Comparison of ENCODE assay signal across 24 mouse cellular contexts in the genomic region with DNA sequence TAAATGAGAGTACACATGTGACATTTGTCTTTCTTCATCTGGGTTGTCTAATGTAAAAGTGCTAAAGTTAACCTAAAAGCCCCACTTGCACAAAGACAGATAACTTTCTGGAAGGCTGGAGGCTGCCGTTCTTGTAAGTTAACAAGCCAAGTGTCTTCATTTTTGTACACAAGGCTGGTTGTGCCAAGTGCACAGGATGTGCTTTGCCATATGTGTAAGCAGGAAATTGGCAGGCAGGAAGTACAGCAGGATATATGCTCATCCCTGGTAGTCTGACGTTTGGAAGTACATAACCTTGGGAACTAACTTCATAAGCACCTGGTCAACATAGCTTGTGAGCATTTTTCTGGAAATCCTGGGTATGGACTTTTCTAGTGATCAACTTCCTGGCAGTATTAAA. TPM values are rescaled to one million over a fixed set of nuclear protein-coding genes. Genes with fewer than 3 reads are reported as not detected.
A peak's percentile ranks its signal among the peaks of the same experiment; 100 is the strongest.
DNase-seq lines count a peak whose midpoint lies in the region; ATAC-seq and TF ChIP-seq lines count a peak whose summit lies in the region.
"Had no signal": no experiment of that assay in that cellular context is flagged by ENCODE, and none has a peak within 500 bp of the region (broad histone marks: within the 10 kb centered on the region; RNA-seq: fewer than 3 reads in every experiment).

No protein-coding gene starts in this region.

- H3K9ac ChIP-seq in forebrain, embryonic 13.5 days = no peak overlapping the region
- no peak overlapping the region for H3K9ac ChIP-seq in forebrain, embryonic 11.5 days (ENCODE audit: low read length)
- no peak overlapping the region for H3K9ac ChIP-seq in forebrain, embryonic 15.5 days (replicated peaks)
- no peak overlapping the region for H3K9ac ChIP-seq in forebrain, embryonic 16.5 days (replicated peaks; ENCODE audit: low read depth, low read length)
- H3K9ac ChIP-seq: embryonic facial prominence, embryonic 12.5 days had no signal

- H3K9me3 ChIP-seq in forebrain, embryonic 13.5 days (replicated peaks) = no peaks in the 10 kb centered on the region
- no peaks in the 10 kb centered on the region for H3K9me3 ChIP-seq in forebrain, embryonic 11.5 days (ENCODE audit: control insufficient read depth, low read length)
- no peaks in the 10 kb centered on the region for H3K9me3 ChIP-seq in forebrain, embryonic 15.5 days
- H3K9me3 ChIP-seq in forebrain, embryonic 10.5 days = no peaks in the 10 kb centered on the region
- H3K9me3 ChIP-seq in forebrain, embryonic 16.5 days (ENCODE audit: control insufficient read depth, low read length) = no peaks in the 10 kb centered on the region
- H3K9me3 ChIP-seq: embryonic facial prominence, embryonic 10.5 days; embryonic facial prominence, embryonic 12.5 days; G1E had no signal

- TF ChIP-seq CTCF in kidney, adult 2 months (conservative IDR thresholded peaks at IDR 0.05; ENCODE audit: insufficient read depth, insufficient read length, low read depth, low read length) = no peak

- H3K27ac ChIP-seq in forebrain, embryonic 13.5 days = no peak overlapping the region
- H3K27ac ChIP-seq in forebrain, embryonic 11.5 days (ENCODE audit: low read depth, low read length) = no peak overlapping the region
- H3K27ac ChIP-seq in forebrain, embryonic 15.5 days (replicated peaks) = no peak overlapping the region; the same call in 1 of the 2 replicates
- no peak overlapping the region for H3K27ac ChIP-seq in forebrain, embryonic 10.5 days
- H3K27ac ChIP-seq in forebrain, embryonic 16.5 days (ENCODE audit: low read length) = no peak overlapping the region
- H3K27ac ChIP-seq in kidney, adult 2 months (ENCODE audit: insufficient read depth, low read depth, low read length) = no peak overlapping the region
- H3K27ac ChIP-seq: embryonic facial prominence, embryonic 10.5 days; embryonic facial prominence, embryonic 12.5 days had no signal

- no peak for DNase-seq in forebrain, embryonic 11.5 days (ENCODE audit: low spot score)
- DNase-seq in forebrain, embryonic 10.5 days (ENCODE audit: extremely low spot score, low spot score) = no peak
- peak; percentile 7 for DNase-seq in brain, adult 2 months (ENCODE audit: low read depth, low spot score)
- DNase-seq in kidney, adult 2 months = no peak
- no peak for DNase-seq in frontal cortex, postnatal 14 days (ENCODE audit: low spot score in 2 of 2)
- DNase-seq: adrenal gland, adult 8-10 months; adrenal gland, postnatal 14 days; adrenal gland, postnatal 36 days; B cell, adult 2 months; cerebellum, adult 11-12 months; cerebellum, adult 2 months; cerebellum, adult 9-10 months; cerebellum, postnatal 10 days; cerebellum, postnatal 25 days had no signal

- 71% methylated on average over 2 of the region's 2 CpGs for WGBS in forebrain, embryonic 13.5 days
- 91% methylated on average over 2 of the region's 2 CpGs for WGBS in forebrain, embryonic 11.5 days
- 66% methylated on average over 2 of the region's 2 CpGs for WGBS in forebrain, embryonic 15.5 days
- 79% methylated on average over 2 of the region's 2 CpGs for WGBS in forebrain, embryonic 10.5 days
- 60% methylated on average over 2 of the region's 2 CpGs for WGBS in forebrain, embryonic 16.5 days
- 51% methylated on average over 2 of the region's 2 CpGs for WGBS in kidney, adult 2 months

- no peaks in the 10 kb centered on the region for H3K4me1 ChIP-seq in forebrain, embryonic 13.5 days
- no peaks in the 10 kb centered on the region for H3K4me1 ChIP-seq in forebrain, embryonic 11.5 days (replicated peaks; ENCODE audit: control insufficient read depth, insufficient read depth, low read length)
- H3K4me1 ChIP-seq in forebrain, embryonic 15.5 days = no peaks in the 10 kb centered on the region
- H3K4me1 ChIP-seq in forebrain, embryonic 10.5 days = no peaks in the 10 kb centered on the region
- no peaks in the 10 kb centered on the region for H3K4me1 ChIP-seq in forebrain, embryonic 16.5 days (replicated peaks; ENCODE audit: control insufficient read depth, insufficient read depth, low read length)
- no peaks in the 10 kb centered on the region for H3K4me1 ChIP-seq in kidney, adult 2 months (ENCODE audit: control insufficient read depth, insufficient read depth, low read length)
- H3K4me1 ChIP-seq: embryonic facial prominence, embryonic 10.5 days; embryonic facial prominence, embryonic 12.5 days had no signal

- H3K4me3 ChIP-seq in forebrain, embryonic 13.5 days = no peak overlapping the region
- no peak overlapping the region for H3K4me3 ChIP-seq in forebrain, embryonic 11.5 days (ENCODE audit: low read depth, low read length)
- no peak overlapping the region for H3K4me3 ChIP-seq in forebrain, embryonic 15.5 days
- no peak overlapping the region for H3K4me3 ChIP-seq in forebrain, embryonic 10.5 days
- no peak overlapping the region for H3K4me3 ChIP-seq in forebrain, embryonic 16.5 days (replicated peaks; ENCODE audit: low read length)
- H3K4me3 ChIP-seq in kidney, adult 2 months (ENCODE audit: insufficient read depth, low read depth, low read length) = no peak overlapping the region
- H3K4me3 ChIP-seq: embryonic facial prominence, embryonic 10.5 days; embryonic facial prominence, embryonic 12.5 days had no signal

- H3K27me3 ChIP-seq in forebrain, embryonic 13.5 days = no peaks in the 10 kb centered on the region
- H3K27me3 ChIP-seq in forebrain, embryonic 11.5 days (ENCODE audit: control insufficient read depth, insufficient read depth, low read length) = no peaks in the 10 kb centered on the region
- H3K27me3 ChIP-seq in forebrain, embryonic 15.5 days = no peaks in the 10 kb centered on the region
- no peaks in the 10 kb centered on the region for H3K27me3 ChIP-seq in forebrain, embryonic 10.5 days (ENCODE audit: poor library complexity, severe bottlenecking)
- no peaks in the 10 kb centered on the region for H3K27me3 ChIP-seq in forebrain, embryonic 16.5 days (replicated peaks; ENCODE audit: control insufficient read depth, insufficient read depth, low read length)
- H3K27me3 ChIP-seq in kidney, adult 2 months (replicated peaks; ENCODE audit: control insufficient read depth, insufficient read depth, low read length) = no peaks in the 10 kb centered on the region
- H3K27me3 ChIP-seq: CH12.LX; embryonic facial prominence, embryonic 12.5 days had no signal

- TF ChIP-seq POLR2A in kidney, adult 2 months (IDR thresholded peaks at IDR 0.05; ENCODE audit: low read depth, low read length) = no peak

- no peak overlapping the region for H3K4me2 ChIP-seq in forebrain, embryonic 13.5 days
- no peak overlapping the region for H3K4me2 ChIP-seq in forebrain, embryonic 11.5 days (ENCODE audit: low read depth, low read length, severe bottlenecking)
- no peak overlapping the region for H3K4me2 ChIP-seq in forebrain, embryonic 15.5 days (replicated peaks)
- H3K4me2 ChIP-seq in forebrain, embryonic 16.5 days (ENCODE audit: low read length) = no peak overlapping the region
- H3K4me2 ChIP-seq: embryonic facial prominence, embryonic 12.5 days had no signal

- ATAC-seq in forebrain, embryonic 13.5 days = peak; percentile 72; the same call in 1 of the 2 replicates
- ATAC-seq in forebrain, embryonic 11.5 days (replicated peaks; ENCODE audit: low FRiP score) = no peak
- ATAC-seq in forebrain, embryonic 15.5 days (replicated peaks) = peak; percentile 78; the same call in 1 of the 2 replicates
- ATAC-seq in forebrain, embryonic 16.5 days = peak; percentile 81
- ATAC-seq: activated CD4-positive, CD25-positive, alpha-beta regulatory T cell, adult 4 months; CD4-positive, CD25-positive, alpha-beta regulatory T cell, adult 4 months; Patski had no signal

- no peaks in the 10 kb centered on the region for H3K36me3 ChIP-seq in forebrain, embryonic 13.5 days (ENCODE audit: poor library complexity, severe bottlenecking)
- H3K36me3 ChIP-seq in forebrain, embryonic 11.5 days (ENCODE audit: control insufficient read depth, insufficient read depth, low read length) = no peaks in the 10 kb centered on the region
- H3K36me3 ChIP-seq in forebrain, embryonic 15.5 days = no peaks in the 10 kb centered on the region
- no peaks in the 10 kb centered on the region for H3K36me3 ChIP-seq in forebrain, embryonic 10.5 days (replicated peaks)
- H3K36me3 ChIP-seq in forebrain, embryonic 16.5 days (ENCODE audit: control insufficient read depth, insufficient read depth) = no peaks in the 10 kb centered on the region
- H3K36me3 ChIP-seq in kidney, adult 2 months (ENCODE audit: control insufficient read depth, insufficient read depth, low read length) = no peaks in the 10 kb centered on the region
- H3K36me3 ChIP-seq: embryonic facial prominence, embryonic 10.5 days; embryonic facial prominence, embryonic 12.5 days; G1E had no signal

RNA-seq across cellular contexts. Expression of a gene that starts 25.9 kb away (rescaled TPM):
- polyA plus RNA-seq in forebrain, embryonic 13.5 days (2015; fragmentation: Nextera tagmentation; extraction: Ambion mirVana) = 176 and 177 TPM in 2 replicates
- 28.0 and 33.8 TPM in 2 replicates for polyA plus RNA-seq in forebrain, embryonic 11.5 days (2014; fragmentation: Nextera tagmentation; extraction: Ambion mirVana)
- polyA plus RNA-seq in forebrain, embryonic 15.5 days (2015; fragmentation: Nextera tagmentation; extraction: Ambion mirVana) = 245 and 258 TPM in 2 replicates
- polyA plus RNA-seq in forebrain, embryonic 10.5 days (2016; fragmentation: Nextera tagmentation; extraction: Ambion mirVana) = 46.6 and 47.1 TPM in 2 replicates
- 296 and 310 TPM in 2 replicates for polyA plus RNA-seq in forebrain, embryonic 16.5 days (2015; fragmentation: Nextera tagmentation; extraction: Ambion mirVana)
- polyA plus RNA-seq in kidney, adult 2 months (2012; rRNA removed) = 0.65 and 1.7 TPM in 2 replicates
- polyA plus RNA-seq: activated CD4-positive, CD25-positive, alpha-beta regulatory T cell, adult 4 months; CD4-positive, CD25-positive, alpha-beta regulatory T cell, adult 4 months; G1E; Patski had no signal

Comparison
In these comparisons a context has a peak if more than half of its experiments do, and no peak if none do; other contexts are left out.
1. RNA of a gene that starts 25.9 kb away (polyA plus RNA-seq): 296 to 310 TPM in forebrain, embryonic 16.5 days, 245 to 258 TPM in forebrain, embryonic 15.5 days, 176 to 177 TPM in forebrain, embryonic 13.5 days, 46.6 to 47.1 TPM in forebrain, embryonic 10.5 days and 28.0 to 33.8 TPM in forebrain, embryonic 11.5 days; 0.65 to 1.7 TPM in kidney, adult 2 months; every median in the first group is over 10 times any median in the second.